Mouse (Mus musculus) embryonic fibroblast, embryonic 13.5 days (primary cell): ENCODE measurements around the gene Znrf3.

Experiments used
- CTCF ChIP-seq: IDR thresholded peaks from 2 replicates; pipeline ENCODE4 v1.5.1; 2011; ENCODE audit warnings: mild to moderate bottlenecking, control low read depth, low read length, moderate library complexity, borderline replicate concordance; ENCODE audit not compliant: insufficient read depth
- POLR2A ChIP-seq: IDR thresholded peaks from 2 replicates; pipeline ENCODE4 v1.6.1; 2011; ENCODE audit warnings: low read depth, mild to moderate bottlenecking, control low read depth, low read length, moderate library complexity

- TF ChIP-seq CTCF (no peak), POLR2A (no peak)
These were observed 46.5 kb upstream of the Znrf3 start for GRCm38 (mm10) chr11:5490989-5491656.
